Mouse (Mus musculus) olfactory bulb, adult 2 months (tissue): ENCODE results near the gene Cd101. TPM values are rescaled to one million over a fixed set of nuclear protein-coding genes. Genes with fewer than 3 reads are reported as not detected.

Experiments
- H3K27ac ChIP-seq: fragments of 200-500 bp; 2 replicates; pipeline ENCODE4 v1.5.1; 2012; ENCODE audit warnings: low read depth, low read length; ENCODE audit not compliant: insufficient read depth
- H3K4me1 ChIP-seq: fragments of 200-500 bp; 2 replicates; pipeline ENCODE4 v1.6.1; 2012; ENCODE audit warnings: low read length; ENCODE audit not compliant: control insufficient read depth, insufficient read depth
- H3K4me3 ChIP-seq: fragments of 200-500 bp; 2 replicates; pipeline ENCODE4 v1.5.1; 2012; ENCODE audit warnings: mild to moderate bottlenecking, low read depth, low read length, moderate library complexity; ENCODE audit not compliant: insufficient read depth
- CTCF ChIP-seq: fragments of 200-500 bp; IDR thresholded peaks from 2 replicates; pipeline ENCODE4 v1.5.1; 2012; ENCODE audit warnings: low read depth, mild to moderate bottlenecking, low read length, moderate library complexity; ENCODE audit not compliant: insufficient read depth
- POLR2A ChIP-seq: fragments of 200-500 bp; IDR thresholded peaks from 2 replicates; pipeline ENCODE4 v1.6.1; 2012; ENCODE audit warnings: mild to moderate bottlenecking, low read depth, low read length, moderate library complexity; ENCODE audit not compliant: insufficient read depth
- WGBS: fragments of 180-500 bp; shearing (Covaris S2); methylation state at CpG from one replicate; pipeline ENCODE4 v1.1.7; 2018; 5-methylcytosine and 5-hydroxymethylcytosine counted together
- polyA plus RNA-seq: library from polyadenylated mRNA; stranded (reverse); fragments of >200 nt; gene quantifications from 2 replicates; pipeline ENCODE4 v1.2.4, GENCODE M21; 2012; ENCODE audit warnings: low replicate concordance; ENCODE audit not compliant: missing spikeins, insufficient read depth, insufficient read length

The Cd101 gene
- polyA plus RNA-seq, 1 experiment, result not detected

GRCm38 (mm10) chr3:100969176-100969917 lies 60.0 kb downstream of the Cd101 start, which contains the start of gene Ttf2:
Gene Ttf2 (minus strand): TSS chr3:100969663.
- WGBS, result under 1% methylated on average over 40 of the region's 40 CpGs
- Histone ChIP-seq H3K4me3 (peak within 1 kb of the TSS; percentile 61), H3K27ac (no peak within 1 kb of the TSS), H3K4me1 (peaks cover 6% of the 10 kb centered on the region)
- TF ChIP-seq POLR2A (0 out of 2 replicates have a peak, but pooled peaks have one; percentile 17), CTCF (no peak)

GRCm38 (mm10) chr3:100963849-100964542 lies 65.4 kb downstream of the Cd101 start:
- no peak overlapping the region for H3K27ac ChIP-seq
- no peak overlapping the region for H3K4me3 ChIP-seq
- 74% methylated on average over 14 of the region's 14 CpGs for WGBS
- H3K4me1 ChIP-seq, result no peaks in the 10 kb centered on the region
- TF ChIP-seq CTCF (no peak), POLR2A (no peak)

- no peaks in the 10 kb centered on the region for H3K4me1 ChIP-seq
- TF ChIP-seq POLR2A, result no peak
- no peak for TF ChIP-seq CTCF
- H3K4me3 ChIP-seq, result no peak overlapping the region
- no peak overlapping the region for H3K27ac ChIP-seq
- 88% methylated on average over 7 of the region's 7 CpGs for WGBS
These were observed 67.9 kb downstream of the Cd101 start for GRCm38 (mm10) chr3:100961501-100961900.

GRCm38 (mm10) chr3:100961007-100961406 lies 68.3 kb downstream of the Cd101 start:
- TF ChIP-seq CTCF (no peak), POLR2A (no peak)
- H3K4me1 ChIP-seq, result no peaks in the 10 kb centered on the region
- no peak overlapping the region for H3K27ac ChIP-seq
- 91% methylated on average over 5 of the region's 5 CpGs for WGBS
- no peak overlapping the region for H3K4me3 ChIP-seq

- Histone ChIP-seq H3K4me3 (no peak overlapping the region), H3K4me1 (no peaks in the 10 kb centered on the region), H3K27ac (no peak overlapping the region)
- no peak for TF ChIP-seq CTCF
- no peak for TF ChIP-seq POLR2A
These were observed 74.7 kb downstream of the Cd101 start for GRCm38 (mm10) chr3:100954616-100955015.

GRCm38 (mm10) chr3:100951531-100951930 lies 77.8 kb downstream of the Cd101 start:
- no peaks in the 10 kb centered on the region for H3K4me1 ChIP-seq
- TF ChIP-seq CTCF (no peak), POLR2A (no peak)
- no peak overlapping the region for H3K4me3 ChIP-seq
- WGBS, result 92% methylated on average over 4 of the region's 4 CpGs
- H3K27ac ChIP-seq, result no peak overlapping the region

- WGBS, result 92% methylated on average over 8 of the region's 8 CpGs
- TF ChIP-seq CTCF, result no peak
- no peak for TF ChIP-seq POLR2A
- Histone ChIP-seq H3K27ac (no peak overlapping the region), H3K4me3 (no peak overlapping the region), H3K4me1 (no peaks in the 10 kb centered on the region)
These were observed 82.1 kb downstream of the Cd101 start for GRCm38 (mm10) chr3:100947286-100947685.

Other genes starting within 250 kb of the Cd101 start
- gene Vtcn1, start 204.1 kb downstream of the Cd101 start, polyA plus RNA-seq, result not detected in 2 replicates
- not detected in 2 replicates for gene Trim45, start 107.4 kb downstream of the Cd101 start, polyA plus RNA-seq
- gene Ttf2, start 59.9 kb downstream of the Cd101 start, polyA plus RNA-seq, result not detected in 2 replicates
- not detected in 2 replicates for gene Ptgfrn, start 80.7 kb upstream of the Cd101 start, polyA plus RNA-seq